Mouse (Mus musculus) megakaryocyte, embryonic 14.5 days (primary cell): ENCODE results near the gene Steap2.

Experiments used
- FLI1 ChIP-seq: IDR thresholded peaks from 2 replicates; pipeline ENCODE4 v1.6.1; 2012; ENCODE audit warnings: low read length, inconsistent platforms, mixed read lengths
- GATA1 ChIP-seq: IDR thresholded peaks from 3 replicates; pipeline ENCODE4 v1.6.1; 2012; ENCODE audit warnings: mixed read lengths, low read length, inconsistent platforms, borderline replicate concordance

DNA sequence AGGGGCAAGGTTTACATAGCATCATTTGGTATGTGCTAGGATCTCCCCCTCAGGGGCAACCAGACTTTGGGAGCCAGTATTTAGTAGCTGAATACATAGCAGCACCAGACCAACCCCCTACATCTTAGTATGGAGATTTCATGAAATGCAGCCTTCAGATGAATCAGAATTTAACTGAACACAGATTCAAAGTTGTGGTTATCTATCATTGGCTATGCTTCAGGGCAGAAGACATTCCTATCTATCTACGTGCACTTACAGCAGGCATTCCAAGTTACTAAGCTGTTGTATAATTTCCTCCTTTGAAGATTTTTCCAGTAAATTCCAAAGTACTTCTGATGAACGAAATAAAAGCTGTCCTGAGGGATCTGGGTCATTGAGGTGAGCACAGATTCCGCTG lies 68.9 kb downstream of the Steap2 start:
- no peak for TF ChIP-seq GATA1
- no peak for TF ChIP-seq FLI1
